Mouse (Mus musculus): ENCODE measurements around the gene Dnah7a. TPM values are rescaled to one million over a fixed set of nuclear protein-coding genes. Genes with fewer than 3 reads are reported as not detected.
"Not testable (repeated sequence)": the region's sequence is repeated elsewhere in the genome, so short reads cannot be mapped to it uniquely, and the experiment has no call there.

Gene Dnah7a
- polyA plus RNA-seq, 1 experiment from 2014 or later: 3.1 TPM

DNA sequence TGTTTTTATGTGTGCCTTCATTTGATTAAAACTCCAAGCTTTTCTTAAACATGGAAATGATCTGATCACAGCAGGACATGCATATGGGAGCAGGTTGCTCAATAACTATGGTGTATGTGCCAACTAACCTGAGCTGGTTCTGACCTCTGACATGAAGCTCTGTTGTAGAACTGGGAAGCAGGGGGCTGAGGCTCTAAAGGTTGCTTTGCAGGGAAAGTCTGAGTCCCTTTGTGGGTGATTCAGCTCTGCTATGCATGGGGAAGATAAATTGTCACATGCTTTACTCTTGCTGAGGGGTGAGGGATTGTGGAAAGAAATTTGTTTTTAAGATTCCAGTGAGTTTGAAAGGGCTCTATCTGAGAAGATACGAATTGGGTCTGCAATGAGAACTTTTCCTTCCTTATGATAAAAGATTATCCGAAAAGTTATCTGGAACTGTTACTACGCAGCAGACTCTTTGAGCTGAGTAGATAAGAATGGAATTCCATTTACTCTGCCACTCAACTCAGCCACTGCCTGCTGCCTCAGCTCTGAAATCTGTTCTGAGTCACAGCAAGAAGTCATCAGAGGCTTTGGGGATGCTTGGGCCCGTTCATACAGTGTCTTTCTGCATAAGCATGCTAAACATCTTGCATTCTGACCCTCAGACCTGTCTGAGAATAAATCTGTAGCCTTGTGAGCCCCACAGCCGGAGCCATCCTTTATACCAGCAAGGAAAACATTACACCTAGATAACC, 22.1 kb upstream of the Dnah7a start:
- Histone ChIP-seq H3K4me1 (no peaks in the 10 kb centered on the region), H3K4me2 (replicated peaks) (no peak overlapping the region), H3K27me3 (no peaks in the 10 kb centered on the region), H3K9me3 (no peaks in the 10 kb centered on the region), H3K36me3 (no peaks in the 10 kb centered on the region), H3K27ac (no peak overlapping the region), H3K4me3 (no peak overlapping the region), H3K9ac (no peak overlapping the region)
- 80% methylated on average over 5 of the region's 5 CpGs for WGBS
- ATAC-seq (ENCODE audit: low FRiP score, low read depth): no peak

DNA sequence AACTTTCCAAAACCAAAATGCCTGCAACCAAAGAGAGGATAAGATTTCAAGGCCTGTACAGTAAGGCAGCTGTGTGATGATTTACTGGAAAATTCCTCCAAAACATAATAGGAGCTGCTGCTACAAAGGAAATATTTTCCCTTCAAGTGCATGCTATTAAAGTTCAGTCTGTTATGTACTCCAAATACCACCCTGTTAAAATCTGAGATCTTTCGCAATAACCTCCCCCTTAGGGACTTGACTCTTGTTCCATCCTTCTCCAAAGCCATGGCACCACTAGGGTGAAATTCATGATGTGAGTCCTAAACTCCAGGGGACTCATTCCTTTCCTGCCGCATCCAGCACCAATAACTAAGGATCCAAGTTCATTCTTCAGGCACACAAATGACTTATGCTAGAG, 20.3 kb upstream of the Dnah7a start:
- no peak for ATAC-seq (ENCODE audit: low FRiP score, low read depth)
- Histone ChIP-seq H3K27me3 (no peaks in the 10 kb centered on the region), H3K9ac (no peak overlapping the region), H3K9me3 (no peaks in the 10 kb centered on the region), H3K4me3 (no peak overlapping the region), H3K4me2 (replicated peaks) (no peak overlapping the region), H3K4me1 (no peaks in the 10 kb centered on the region), H3K36me3 (no peaks in the 10 kb centered on the region), H3K27ac (no peak overlapping the region)
- WGBS: 77% methylated on average over 2 of the region's 2 CpGs

DNA sequence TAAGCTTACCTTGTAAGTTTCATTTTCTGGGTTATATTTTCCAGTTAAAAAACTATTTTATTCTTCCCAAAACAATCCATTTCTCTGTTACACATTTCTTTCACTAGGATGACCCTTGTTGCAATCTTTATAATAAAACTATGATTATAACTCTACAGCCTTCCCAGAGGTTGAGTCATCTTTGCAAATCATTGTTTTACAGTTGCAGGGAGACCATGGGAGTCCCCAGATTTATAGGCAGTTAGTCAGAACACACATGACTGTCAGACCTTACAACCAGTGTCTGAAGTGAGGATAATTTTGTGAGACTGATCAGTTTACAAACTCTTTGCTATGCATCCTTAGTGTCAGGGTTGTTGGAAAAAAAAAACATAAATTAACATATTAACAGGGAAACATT, 14.8 kb upstream of the Dnah7a start:
- Histone ChIP-seq H3K4me3 (no peak overlapping the region), H3K4me2 (replicated peaks) (no peak overlapping the region), H3K9ac (no peak overlapping the region), H3K27me3 (no peaks in the 10 kb centered on the region), H3K27ac (no peak overlapping the region), H3K9me3 (no peaks in the 10 kb centered on the region), H3K4me1 (no peaks in the 10 kb centered on the region), H3K36me3 (no peaks in the 10 kb centered on the region)
- ATAC-seq (ENCODE audit: low FRiP score, low read depth): no peak

DNA sequence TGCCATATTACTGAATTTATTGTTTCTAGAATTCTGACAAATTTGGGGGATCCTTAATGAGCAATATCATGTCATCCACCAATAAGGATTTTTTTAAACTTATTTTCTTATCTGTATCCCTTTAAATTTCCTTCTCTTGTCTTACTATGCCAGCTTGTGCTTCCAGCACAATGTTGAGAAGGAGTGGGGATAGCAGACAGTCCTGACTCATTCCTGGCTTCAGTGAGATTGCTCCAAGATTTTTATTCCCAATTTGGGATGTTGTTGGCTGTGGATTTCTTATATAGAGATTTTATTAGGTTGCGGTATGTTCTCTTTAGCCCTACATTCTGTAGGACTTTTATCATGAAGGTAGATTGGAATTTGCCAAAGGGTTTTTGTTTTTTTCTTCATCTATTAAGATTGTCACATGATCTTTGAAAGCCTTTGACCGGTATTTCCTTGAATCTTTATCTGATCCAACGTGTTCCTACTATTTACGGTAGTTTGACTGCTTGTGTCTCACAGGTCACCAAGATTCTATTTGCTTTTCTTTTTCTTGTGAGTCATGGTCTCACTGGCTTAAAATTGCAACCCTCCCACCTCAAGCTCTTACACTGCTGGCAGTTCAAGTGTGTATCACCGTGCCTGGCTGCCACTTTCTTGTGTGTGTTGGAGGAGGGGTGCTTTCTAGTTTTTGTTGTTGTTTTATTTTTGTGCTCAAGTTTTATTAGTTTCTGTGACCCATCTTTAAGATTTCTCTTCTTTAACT, 14.2 kb upstream of the Dnah7a start:
- Histone ChIP-seq H3K9ac (no peak overlapping the region), H3K4me1 (no peaks in the 10 kb centered on the region), H3K36me3 (no peaks in the 10 kb centered on the region), H3K4me2 (replicated peaks) (no peak overlapping the region), H3K9me3 (no peaks in the 10 kb centered on the region), H3K27ac (no peak overlapping the region), H3K27me3 (no peaks in the 10 kb centered on the region), H3K4me3 (no peak overlapping the region)
- ATAC-seq (ENCODE audit: low FRiP score, low read depth): no peak
- WGBS: 80% methylated on average over 5 of the region's 5 CpGs

DNA sequence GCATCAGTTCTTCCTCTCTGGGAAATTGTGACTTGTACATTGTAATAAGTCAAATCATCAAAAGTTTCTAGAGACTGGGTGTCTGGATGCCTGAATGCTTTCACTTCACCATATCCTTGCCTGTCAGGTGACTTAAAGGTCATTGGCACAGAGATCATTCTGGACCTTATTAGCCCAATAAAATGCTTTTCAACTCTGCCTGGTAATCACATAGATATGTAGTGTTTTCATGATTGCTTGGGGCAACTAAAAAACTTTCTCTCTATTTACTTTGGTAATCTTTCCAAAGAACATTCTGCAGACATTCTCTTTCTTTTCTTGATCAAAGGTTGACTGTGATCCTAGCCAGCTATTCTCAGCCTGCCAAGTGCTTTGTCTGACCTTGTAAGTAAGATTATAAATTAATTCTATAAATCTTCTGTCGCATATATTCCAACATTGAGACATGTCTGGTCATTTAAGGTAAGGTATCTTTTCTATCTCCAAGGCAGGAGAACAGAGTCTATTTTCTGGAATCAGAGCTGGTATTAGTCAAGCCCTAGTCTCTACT, 9.5 kb upstream of the Dnah7a start:
- ATAC-seq (ENCODE audit: low FRiP score, low read depth): no peak
- Histone ChIP-seq H3K9ac (no peak overlapping the region), H3K4me1 (peaks cover 3% of the 10 kb centered on the region; the same call in 1 of the 2 replicates), H3K9me3 (no peaks in the 10 kb centered on the region), H3K36me3 (no peaks in the 10 kb centered on the region), H3K27me3 (no peaks in the 10 kb centered on the region), H3K4me3 (no peak overlapping the region), H3K27ac (no peak overlapping the region), H3K4me2 (replicated peaks) (no peak overlapping the region)
- WGBS: 88% methylated on average over 1 of the region's 1 CpGs

DNA sequence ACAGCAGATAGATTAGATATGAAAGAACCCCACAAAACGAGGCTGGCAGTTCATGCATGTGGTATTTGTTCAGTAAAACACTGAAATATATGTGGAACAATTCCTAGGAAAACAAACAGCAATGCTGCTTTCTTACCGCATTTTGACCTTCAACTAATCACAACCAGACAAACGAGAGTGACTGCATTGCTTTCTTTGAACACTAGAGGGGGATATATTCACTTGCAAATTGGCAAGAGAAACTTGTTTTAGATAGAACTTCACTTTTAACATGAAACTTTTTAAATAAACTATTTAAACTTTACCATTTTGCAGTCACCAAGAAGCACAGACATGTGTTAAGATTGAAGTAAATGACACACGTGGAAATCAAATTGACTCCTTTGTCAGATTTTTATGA, 8.9 kb upstream of the Dnah7a start:
- Histone ChIP-seq H3K27ac (no peak overlapping the region), H3K4me1 (peaks cover 3% of the 10 kb centered on the region; the same call in 1 of the 2 replicates), H3K4me2 (replicated peaks) (no peak overlapping the region), H3K9me3 (no peaks in the 10 kb centered on the region), H3K36me3 (no peaks in the 10 kb centered on the region), H3K9ac (no peak overlapping the region), H3K4me3 (no peak overlapping the region), H3K27me3 (no peaks in the 10 kb centered on the region)
- ATAC-seq (ENCODE audit: low FRiP score, low read depth): no peak
- 2% methylated on average over 4 of the region's 4 CpGs for WGBS

DNA sequence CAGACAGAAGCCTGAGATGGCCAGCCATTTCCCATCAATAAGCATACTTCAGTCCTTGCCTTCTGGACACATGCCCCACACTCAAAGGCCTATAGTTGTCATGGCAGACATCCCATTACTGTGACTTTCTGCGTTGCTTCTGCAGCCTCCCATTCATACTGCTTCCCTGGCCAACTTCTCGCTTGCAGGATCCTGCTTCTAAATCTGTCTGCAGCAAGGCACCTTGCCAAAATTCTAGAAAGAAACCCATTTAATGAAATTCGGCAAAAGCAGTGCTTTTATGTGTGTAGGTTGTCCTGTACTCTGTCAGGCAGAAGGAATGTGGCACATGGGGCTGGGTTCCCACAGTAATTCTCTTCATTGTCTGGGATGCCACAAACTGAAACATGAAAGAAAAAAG, 6.8 kb upstream of the Dnah7a start:
- H3K27ac ChIP-seq; H3K9ac ChIP-seq; H3K9me3 ChIP-seq; H3K4me3 ChIP-seq; H3K4me1 ChIP-seq; H3K36me3 ChIP-seq; H3K4me2 ChIP-seq (replicated peaks); H3K27me3 ChIP-seq: not testable (repeated sequence)
- WGBS: 50% methylated on average over 3 of the region's 3 CpGs
- ATAC-seq (ENCODE audit: low FRiP score, low read depth): peak; percentile 36; the same call in 1 of the 2 replicates

DNA sequence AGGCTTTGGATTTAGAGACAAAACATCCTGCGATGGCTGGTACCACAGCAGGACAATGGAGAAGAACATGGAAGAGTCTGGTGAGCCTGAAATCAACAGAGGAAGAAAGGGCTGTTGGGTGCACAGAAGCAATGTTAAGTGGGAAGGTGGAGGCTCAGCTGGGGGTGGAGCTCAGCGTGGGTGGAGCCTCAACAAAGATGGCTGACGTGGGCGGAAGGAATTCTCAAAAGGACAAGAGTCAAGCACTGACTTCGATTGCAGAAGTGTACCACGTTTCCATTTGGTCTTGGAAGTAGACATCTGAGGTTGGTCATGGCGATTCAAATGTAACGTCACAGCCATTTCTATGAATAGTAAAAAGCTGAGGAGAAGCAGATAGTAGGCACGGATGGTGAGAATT, 4.5 kb upstream of the Dnah7a start:
- Histone ChIP-seq H3K9me3 (no peaks in the 10 kb centered on the region), H3K4me3 (no peak overlapping the region), H3K4me2 (replicated peaks) (no peak overlapping the region), H3K9ac (no peak overlapping the region), H3K36me3 (no peaks in the 10 kb centered on the region), H3K4me1 (peaks cover 9% of the 10 kb centered on the region; the same call in 1 of the 2 replicates), H3K27ac (no peak overlapping the region), H3K27me3 (no peaks in the 10 kb centered on the region)
- 93% methylated on average over 9 of the region's 9 CpGs for WGBS
- no peak for ATAC-seq (ENCODE audit: low FRiP score, low read depth)

DNA sequence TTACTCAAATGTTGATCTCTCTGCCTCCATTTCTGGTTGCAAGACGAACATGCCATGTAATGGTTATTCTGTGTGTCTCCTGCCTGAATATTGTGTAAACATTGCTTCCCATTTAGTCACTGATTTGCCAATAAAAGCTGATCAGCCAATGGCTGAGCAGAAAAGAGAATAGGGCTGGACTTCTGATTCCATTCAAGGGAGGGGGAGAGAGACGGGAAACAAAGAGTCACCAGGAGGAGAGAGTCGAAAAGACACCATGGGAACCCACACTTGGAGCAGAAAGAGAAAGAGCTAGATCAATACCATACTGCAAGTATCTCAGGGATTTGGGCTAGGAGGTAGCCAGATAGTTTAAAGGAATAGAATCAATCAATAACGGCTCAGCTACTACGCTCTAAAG, 3.0 kb upstream of the Dnah7a start:
- not testable (repeated sequence) for H3K27ac ChIP-seq; H3K4me3 ChIP-seq; H3K9ac ChIP-seq; H3K9me3 ChIP-seq; ATAC-seq (ENCODE audit: low FRiP score, low read depth); H3K36me3 ChIP-seq; H3K4me2 ChIP-seq (replicated peaks); H3K4me1 ChIP-seq; H3K27me3 ChIP-seq
- WGBS: 86% methylated on average over 5 of the region's 5 CpGs

DNA sequence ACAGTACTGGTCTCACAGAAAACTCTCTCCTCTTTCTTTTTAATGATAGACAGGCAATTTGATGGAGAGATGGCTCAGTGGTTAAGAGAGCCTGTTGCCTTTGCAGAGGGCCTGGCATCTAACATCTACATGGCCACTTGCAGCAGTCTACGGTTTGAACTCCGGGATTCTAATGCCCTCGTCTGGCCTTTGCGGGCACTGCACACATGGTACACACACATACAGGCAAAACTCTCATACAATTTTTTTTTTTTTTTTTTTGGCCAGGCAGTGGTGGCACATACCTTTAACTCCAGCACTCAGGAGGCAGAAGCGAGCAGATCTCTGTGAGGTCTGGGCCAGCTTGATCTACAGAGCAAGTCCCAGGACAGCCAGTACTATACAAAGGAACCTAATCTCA, 2.4 kb downstream of the Dnah7a start:
- Histone ChIP-seq H3K9ac (no peak overlapping the region), H3K4me2 (replicated peaks) (no peak overlapping the region), H3K27me3 (no peaks in the 10 kb centered on the region), H3K4me3 (no peak overlapping the region), H3K36me3 (no peaks in the 10 kb centered on the region), H3K9me3 (no peaks in the 10 kb centered on the region), H3K27ac (no peak overlapping the region), H3K4me1 (peaks cover 5% of the 10 kb centered on the region; the same call in 1 of the 2 replicates)
- WGBS: 89% methylated on average over 5 of the region's 5 CpGs
- no peak for ATAC-seq (ENCODE audit: low FRiP score, low read depth)

DNA sequence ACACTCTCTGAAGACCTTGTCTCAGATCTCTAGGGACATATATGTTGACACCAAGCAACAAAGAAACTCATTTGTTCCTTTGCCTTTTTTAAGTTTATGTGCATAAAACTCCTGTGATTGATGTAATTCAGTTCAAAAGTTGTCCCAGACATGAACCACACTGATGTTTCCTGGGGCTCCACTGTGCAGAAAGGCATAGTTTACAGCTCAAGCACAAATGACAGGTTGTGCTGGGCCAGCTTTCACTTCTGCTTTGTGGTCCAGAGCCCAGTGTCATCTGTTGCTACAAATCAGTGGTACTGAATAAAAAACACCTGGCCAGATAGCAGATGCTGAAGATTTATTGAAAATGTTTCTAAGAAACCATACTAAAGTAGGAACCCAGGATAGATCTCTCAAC, 42.3 kb downstream of the Dnah7a start:
- ATAC-seq (ENCODE audit: low FRiP score, low read depth); H3K4me1 ChIP-seq; H3K9ac ChIP-seq; H3K9me3 ChIP-seq; H3K27ac ChIP-seq; H3K27me3 ChIP-seq; H3K4me3 ChIP-seq; H3K4me2 ChIP-seq (replicated peaks); H3K36me3 ChIP-seq: not testable (repeated sequence)

DNA sequence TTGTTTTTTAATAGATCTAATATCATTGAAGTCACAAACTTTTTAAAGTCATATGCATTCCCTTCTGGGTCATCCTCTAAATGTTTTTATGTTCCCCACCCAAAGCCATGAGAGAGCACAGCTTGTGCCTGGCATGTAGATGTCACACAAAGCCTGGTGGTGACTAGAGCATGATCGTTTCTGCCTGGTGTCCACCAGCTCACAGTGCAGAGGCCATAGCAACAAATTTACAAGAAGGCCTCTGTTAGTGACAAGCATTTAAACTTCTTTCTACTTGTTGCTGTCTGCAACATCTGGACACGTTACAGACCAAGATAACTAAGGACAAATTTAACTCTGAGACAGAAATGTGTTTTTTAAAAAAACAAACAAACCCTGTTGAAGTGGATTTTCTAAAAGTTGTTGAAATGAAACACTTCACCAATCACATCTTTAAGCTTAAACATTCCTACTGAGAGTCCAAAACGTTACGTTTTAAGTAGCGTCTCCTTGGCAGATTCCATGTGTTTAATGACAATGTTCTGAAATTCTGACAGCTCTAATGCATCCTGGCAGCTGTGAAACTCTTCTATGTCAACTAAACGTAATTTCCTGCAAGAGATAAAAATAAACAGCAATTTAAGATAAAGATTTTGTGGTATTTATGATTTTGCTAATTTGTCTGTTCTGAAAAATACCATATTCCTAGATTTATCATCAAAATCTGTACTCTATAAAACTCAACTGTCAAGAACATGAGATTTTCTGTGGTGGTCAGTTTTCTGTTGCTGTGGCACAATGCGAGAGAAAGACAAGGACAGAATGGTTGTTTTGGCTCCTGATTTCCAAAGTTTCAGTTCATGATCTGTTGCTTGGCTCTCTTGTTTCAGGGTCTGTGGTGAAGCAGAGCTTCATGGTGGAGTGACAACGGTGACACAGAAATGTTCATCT, 66.5 kb downstream of the Dnah7a start:
- Histone ChIP-seq H3K27ac (no peak overlapping the region), H3K9me3 (no peaks in the 10 kb centered on the region), H3K4me2 (replicated peaks) (no peak overlapping the region), H3K36me3 (no peaks in the 10 kb centered on the region), H3K27me3 (no peaks in the 10 kb centered on the region), H3K4me3 (no peak overlapping the region), H3K4me1 (no peaks in the 10 kb centered on the region), H3K9ac (no peak overlapping the region)
- ATAC-seq (ENCODE audit: low FRiP score, low read depth): no peak; the same call in 1 of the 2 replicates
- WGBS: 67% methylated on average over 8 of the region's 8 CpGs
